Mouse (Mus musculus): Measurements from ENCODE around the gene Zcchc4.

Gene Zcchc4

GRCm38 (mm10) chr5:52871986-52872385 is 96.8 kb downstream of the Zcchc4 start:
- DNase-seq (ENCODE audit: low read depth, low spot score): no peak

All from CD4-positive, CD25-positive, alpha-beta regulatory T cell, adult 2 months (primary cell).